Mouse (Mus musculus): Measurements from ENCODE around the gene Nabp2.
A peak's percentile ranks its signal among the peaks of the same experiment; 100 is the strongest.

DNA sequence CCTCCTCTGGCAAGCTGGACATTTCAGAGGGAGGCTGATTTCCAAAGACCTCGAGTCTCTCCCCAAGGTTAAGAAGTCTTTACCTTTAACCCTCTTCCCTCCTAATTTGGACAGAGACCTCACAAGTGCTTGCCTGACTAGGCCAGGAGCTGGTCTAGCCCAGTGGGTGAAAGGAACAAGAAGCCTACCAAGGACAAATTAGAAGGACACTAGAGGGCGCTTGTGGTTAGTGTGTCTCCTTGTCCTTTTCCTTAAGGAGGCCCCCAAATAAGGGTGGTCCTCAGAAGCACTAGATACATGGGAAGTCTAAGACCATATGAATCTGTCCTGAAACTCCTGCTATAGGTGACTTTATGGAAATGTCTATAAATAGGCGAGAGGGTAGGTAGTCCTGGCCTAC is 48.7 kb downstream of the Nabp2 start:
- TF ChIP-seq CTCF (IDR thresholded peaks at IDR 0.05; ENCODE audit: borderline replicate concordance, insufficient read depth, low read depth, low read length) (peak; percentile 41; the same call in 1 of the 2 replicates), POLR2A (IDR thresholded peaks at IDR 0.05; ENCODE audit: borderline replicate concordance, insufficient read depth, low read length) (no peak)
